Mouse (Mus musculus): Measurements from ENCODE around the gene Sh3bgrl2. TPM values are rescaled to one million over a fixed set of nuclear protein-coding genes. Genes with fewer than 3 reads are reported as not detected.

The Sh3bgrl2 gene
- total RNA-seq (2023) = under 1 TPM; 0.27 to 0.64 TPM

DNA sequence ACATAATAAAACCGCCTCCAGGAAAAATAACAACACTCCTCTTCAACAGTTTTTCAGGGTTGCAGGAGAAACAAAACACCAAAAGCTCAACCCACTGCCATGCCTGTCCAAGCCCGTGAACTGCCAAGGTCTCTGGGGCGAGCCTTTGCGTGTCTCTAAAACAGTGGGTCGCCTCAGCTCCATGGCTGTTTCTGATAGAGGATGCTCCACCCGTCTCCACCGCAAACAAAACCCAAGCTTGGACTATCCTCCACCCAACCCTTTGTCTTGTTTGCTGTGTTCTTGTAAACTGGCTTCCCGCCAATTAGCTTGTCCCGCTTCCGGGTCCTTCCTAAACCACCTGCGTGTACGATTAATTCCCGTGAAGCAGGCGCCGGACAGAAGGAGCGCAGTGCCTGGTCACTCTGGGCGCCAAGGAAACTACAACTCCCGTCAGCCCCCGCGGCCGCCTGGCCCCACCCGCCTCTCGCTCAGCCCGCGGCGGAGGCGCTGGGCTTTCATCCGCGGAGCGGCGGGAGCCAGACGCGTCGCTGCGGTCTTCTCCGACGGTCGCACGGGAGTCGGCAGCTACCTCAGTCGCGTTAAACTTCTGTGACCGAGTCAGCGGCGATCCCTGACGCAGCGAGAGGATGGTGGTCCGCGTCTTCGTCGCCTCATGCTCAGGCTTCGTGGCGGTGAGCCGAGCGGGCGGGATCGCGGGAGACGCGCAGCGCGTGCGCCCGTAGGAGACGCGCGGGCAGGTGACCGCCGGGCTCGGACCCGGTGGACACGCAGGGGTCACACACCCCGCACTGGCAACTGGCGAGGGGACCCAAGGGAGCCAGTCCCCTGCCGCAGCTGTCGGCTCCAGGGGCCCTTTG, at the start of gene Sh3bgrl2:
TSS of gene Sh3bgrl2 (plus strand) at position 498 of the 860 bp plus-strand sequence.

Other genes starting within 250 kb of the Sh3bgrl2 start
- 1 to 10 TPM; 6.3 to 7.3 TPM for gene Lca5, start 107.2 kb upstream of the Sh3bgrl2 start, total RNA-seq (2023)

Measured in T-cell, adult 66 days (primary cell).